Mouse (Mus musculus): ENCODE measurements at regions not wholly inside any gene's neighbourhood (a gene's known extent, or its start where the extent isn't known, plus 50 kb on each side); places are given as distances from the start of the nearest gene placed in this dataset.

- DNase-seq (ENCODE audit: low read depth, low spot score), result no peak
Observed at GRCm38 (mm10) chr17:79282771-79283170, 72.1 kb downstream of the Cdc42ep3 start.

GRCm38 (mm10) chr17:79273551-79273950 is 81.3 kb downstream of the Cdc42ep3 start:
- no peak for DNase-seq (ENCODE audit: low read depth, low spot score)

- no peak for DNase-seq (ENCODE audit: low read depth, low spot score)
Observed at GRCm38 (mm10) chr17:79259691-79260090, 95.2 kb downstream of the Cdc42ep3 start.

GRCm38 (mm10) chr17:79246962-79247902 is 107.7 kb downstream of the Cdc42ep3 start:
- no peak for DNase-seq (ENCODE audit: low read depth, low spot score)

- DNase-seq (ENCODE audit: low read depth, low spot score), result no peak
Observed at GRCm38 (mm10) chr17:79244121-79244520, 110.8 kb downstream of the Cdc42ep3 start.

GRCm38 (mm10) chr17:79243426-79243825 is 111.5 kb downstream of the Cdc42ep3 start:
- no peak for DNase-seq (ENCODE audit: low read depth, low spot score)

- no peak for DNase-seq (ENCODE audit: low read depth, low spot score)
Observed at GRCm38 (mm10) chr17:79241489-79241888, 113.4 kb downstream of the Cdc42ep3 start.

- DNase-seq (ENCODE audit: low read depth, low spot score), result no peak
Observed at GRCm38 (mm10) chr17:79236244-79236781, 118.6 kb downstream of the Cdc42ep3 start.

GRCm38 (mm10) chr17:79230653-79231489 is 124.0 kb downstream of the Cdc42ep3 start:
- DNase-seq (ENCODE audit: low read depth, low spot score), result peak; percentile 11

- DNase-seq (ENCODE audit: low read depth, low spot score), result no peak
Observed at GRCm38 (mm10) chr17:79206563-79206962, 148.3 kb downstream of the Cdc42ep3 start.

- no peak for DNase-seq (ENCODE audit: low read depth, low spot score)
Observed at GRCm38 (mm10) chr17:79206111-79206510, 148.8 kb downstream of the Cdc42ep3 start.

GRCm38 (mm10) chr17:79199814-79200491 is 148.2 kb downstream of the Qpct start:
- DNase-seq (ENCODE audit: low read depth, low spot score), result no peak

- DNase-seq (ENCODE audit: low read depth, low spot score), result no peak
Observed at GRCm38 (mm10) chr17:79191871-79192373, 140.2 kb downstream of the Qpct start.

GRCm38 (mm10) chr17:79188282-79188681 is 136.6 kb downstream of the Qpct start:
- no peak for DNase-seq (ENCODE audit: low read depth, low spot score)

- no peak for DNase-seq (ENCODE audit: low read depth, low spot score)
Observed at GRCm38 (mm10) chr17:79180277-79181130, 128.8 kb downstream of the Qpct start.

- DNase-seq (ENCODE audit: low read depth, low spot score), result no peak
Observed at GRCm38 (mm10) chr17:79177259-79177658, 125.6 kb downstream of the Qpct start.

GRCm38 (mm10) chr17:79176356-79176755 is 124.7 kb downstream of the Qpct start:
- DNase-seq (ENCODE audit: low read depth, low spot score), result no peak

GRCm38 (mm10) chr17:79175381-79175780 is 123.7 kb downstream of the Qpct start:
- no peak for DNase-seq (ENCODE audit: low read depth, low spot score)

- DNase-seq (ENCODE audit: low read depth, low spot score), result no peak
Observed at GRCm38 (mm10) chr17:79172328-79172727, 120.6 kb downstream of the Qpct start.

GRCm38 (mm10) chr17:79170690-79171089 is 119.0 kb downstream of the Qpct start:
- DNase-seq (ENCODE audit: low read depth, low spot score), result no peak

All from WW6 (cell line).